21 mouse cellular contexts compared by ENCODE assay signal in genomic region chr9:56218860-56219259, GRCm38 (mm10). TPM values are rescaled to one million over a fixed set of nuclear protein-coding genes. Genes with fewer than 3 reads are reported as not detected.
DNase-seq lines count a peak whose midpoint lies in the region; ATAC-seq lines count a peak whose summit lies in the region.
"Had no signal": no experiment of that assay in that cellular context is flagged by ENCODE, and none has a peak within 500 bp of the region (broad histone marks: within the 10 kb centered on the region; RNA-seq: fewer than 3 reads in every experiment).

No protein-coding gene starts in this region.

- peak; percentile 7 for DNase-seq in forebrain, embryonic 10.5 days (ENCODE audit: extremely low spot score, low spot score)
- DNase-seq in forebrain, embryonic 11.5 days (ENCODE audit: low spot score): no peak
- no peak for DNase-seq in testis, postnatal 10 days (ENCODE audit: low spot score)
- DNase-seq in cerebellum, postnatal 4 days (ENCODE audit: low spot score in 2 of 2): no peak
- DNase-seq: adrenal gland, adult 2 months; adrenal gland, postnatal 10 days; adrenal gland, postnatal 25 days; cerebellum, adult 11 months; cerebellum, adult 18-20 months; cerebellum, adult 8-10 months; cerebellum, adult 9-11 months; cerebellum, postnatal 14 days; cerebellum, postnatal 36 days; embryo, embryonic 11 days had no signal

- H3K27me3 ChIP-seq in forebrain, embryonic 10.5 days (ENCODE audit: poor library complexity, severe bottlenecking): peaks cover 42% of the 10 kb centered on the region
- H3K27me3 ChIP-seq in forebrain, embryonic 11.5 days (ENCODE audit: control insufficient read depth, insufficient read depth, low read length): no peaks in the 10 kb centered on the region; the same call in 1 of the 2 replicates
- H3K27me3 ChIP-seq: embryonic facial prominence, embryonic 15.5 days had no signal

- H3K27ac ChIP-seq in forebrain, embryonic 10.5 days: no peak overlapping the region
- H3K27ac ChIP-seq in forebrain, embryonic 11.5 days (ENCODE audit: low read depth, low read length): no peak overlapping the region
- H3K27ac ChIP-seq: embryonic facial prominence, embryonic 13.5 days; embryonic facial prominence, embryonic 15.5 days; forebrain, embryonic 12.5 days had no signal

- H3K4me1 ChIP-seq in forebrain, embryonic 10.5 days: peaks cover 13% of the 10 kb centered on the region
- H3K4me1 ChIP-seq in forebrain, embryonic 11.5 days (replicated peaks; ENCODE audit: control insufficient read depth, insufficient read depth, low read length): 0 out of 2 replicates have a peak, but pooled peaks cover under 1% of the 10 kb centered on the region

- H3K36me3 ChIP-seq in forebrain, embryonic 10.5 days (replicated peaks): no peaks in the 10 kb centered on the region
- no peaks in the 10 kb centered on the region for H3K36me3 ChIP-seq in forebrain, embryonic 11.5 days (ENCODE audit: control insufficient read depth, insufficient read depth, low read length)
- H3K36me3 ChIP-seq: embryonic facial prominence, embryonic 13.5 days; embryonic facial prominence, embryonic 15.5 days; forebrain, embryonic 12.5 days had no signal

- WGBS in forebrain, embryonic 10.5 days: 71% methylated on average over 2 of the region's 2 CpGs
- 83% methylated on average over 2 of the region's 2 CpGs for whole genome bisulfite sequencing in forebrain, embryonic 11.5 days

- H3K9ac ChIP-seq in forebrain, embryonic 11.5 days (ENCODE audit: low read length): no peak overlapping the region
- H3K9ac ChIP-seq: embryonic facial prominence, embryonic 13.5 days; embryonic facial prominence, embryonic 15.5 days; forebrain, embryonic 12.5 days had no signal

- no peak overlapping the region for H3K4me3 ChIP-seq in forebrain, embryonic 10.5 days
- H3K4me3 ChIP-seq in forebrain, embryonic 11.5 days (ENCODE audit: low read depth, low read length): no peak overlapping the region
- H3K4me3 ChIP-seq: embryonic facial prominence, embryonic 13.5 days; embryonic facial prominence, embryonic 15.5 days; erythroblast, embryonic 14.5 days; forebrain, embryonic 12.5 days had no signal

- no peak for ATAC-seq in forebrain, embryonic 11.5 days (replicated peaks; ENCODE audit: low FRiP score)
- ATAC-seq in hematopoietic stem cell, adult 5-6 weeks (replicated peaks in 1 of 2; ENCODE audit: insufficient read depth in 1 of 2, low FRiP score in 2 of 2, low TSS enrichment in 1 of 2, low read depth in 1 of 2, poor library complexity in 2 of 2, severe bottlenecking in 2 of 2): peak; percentile 44 to 45; a peak in 2 of 4 replicates
- ATAC-seq: forebrain, embryonic 14.5 days; forebrain, embryonic 16.5 days had no signal

- H3K9me3 ChIP-seq in forebrain, embryonic 10.5 days: no peaks in the 10 kb centered on the region
- H3K9me3 ChIP-seq in forebrain, embryonic 11.5 days (ENCODE audit: control insufficient read depth, low read length): no peaks in the 10 kb centered on the region
- H3K9me3 ChIP-seq: embryonic facial prominence, embryonic 13.5 days; embryonic facial prominence, embryonic 15.5 days; forebrain, embryonic 12.5 days had no signal

- no peak overlapping the region for H3K4me2 ChIP-seq in forebrain, embryonic 11.5 days (ENCODE audit: low read depth, low read length, severe bottlenecking)
- H3K4me2 ChIP-seq: embryonic facial prominence, embryonic 13.5 days; embryonic facial prominence, embryonic 15.5 days; forebrain, embryonic 12.5 days had no signal

RNA-seq across cellular contexts. Expression of gene Tspan3, which starts 53.6 kb away (rescaled TPM):
- 510 and 526 TPM in 2 replicates for polyA plus RNA-seq in forebrain, embryonic 10.5 days (2016; fragmentation: Nextera tagmentation; extraction: Ambion mirVana)
- polyA plus RNA-seq in forebrain, embryonic 11.5 days (2014; fragmentation: Nextera tagmentation; extraction: Ambion mirVana): 519 and 560 TPM in 2 replicates
- 91.3 and 100 TPM in 2 replicates for total RNA-seq in hematopoietic stem cell, adult 5-6 weeks (2017)
